Mouse (Mus musculus) heart, embryonic 14.5 days (tissue): Measurements from ENCODE around the gene Sft2d1. TPM values are rescaled to one million over a fixed set of nuclear protein-coding genes. Genes with fewer than 3 reads are reported as not detected.
"Not testable (repeated sequence)": the region's sequence is repeated elsewhere in the genome, so short reads cannot be mapped to it uniquely, and the experiment has no call there.

ENCODE experiments used
- ATAC-seq: fragments of 200-750 bp; cut with Nextera tagmentation; 2 replicates; pipeline ENCODE4 v1.8.0; 2017; ENCODE audit warnings: low read depth, moderate TSS enrichment; ENCODE audit not compliant: insufficient number of reproducible peaks, insufficient read depth, low FRiP score
- H3K27ac ChIP-seq, 2 experiments: fragments of 200-500 bp in 1 of 2; fragments of 300-500 bp in 1 of 2; sonication (generic) in 1 of 2; replicated peaks in 1 of 2; 2 replicates each; pipeline ENCODE4 v1.5.1; 2012 to 2014; ENCODE audit warnings: low read depth in 2 of 2, low read length in 2 of 2, control low read depth in 1 of 2, mild to moderate bottlenecking in 1 of 2, mixed read lengths in 1 of 2; ENCODE audit not compliant: control insufficient read depth in 1 of 2, insufficient read depth in 1 of 2
- H3K27me3 ChIP-seq: fragments of 300-500 bp; sonication (generic); 2 replicates; pipeline ENCODE4 v1.6.1; 2014; ENCODE audit warnings: mild to moderate bottlenecking, low read length, control low read depth; ENCODE audit not compliant: control insufficient read depth, insufficient read depth
- H3K36me3 ChIP-seq: fragments of 300-500 bp; sonication (generic); 2 replicates; pipeline ENCODE4 v1.6.1; 2014; ENCODE audit warnings: mild to moderate bottlenecking, control low read depth, low read length, mixed read lengths; ENCODE audit not compliant: control insufficient read depth, insufficient read depth
- H3K4me1 ChIP-seq, 2 experiments: fragments of 200-500 bp in 1 of 2; fragments of 300-500 bp in 1 of 2; sonication (generic) in 1 of 2; 2 replicates each; pipeline ENCODE4 v1.6.1; 2012 to 2014; ENCODE audit warnings: low read length in 2 of 2, control low read depth in 1 of 2, mixed read lengths in 1 of 2; ENCODE audit not compliant: control insufficient read depth in 2 of 2, insufficient read depth in 2 of 2
- H3K4me2 ChIP-seq: fragments of 300-500 bp; sonication (generic); 2 replicates; pipeline ENCODE4 v1.6.1; 2014; ENCODE audit warnings: mild to moderate bottlenecking, low read length
- H3K4me3 ChIP-seq, 2 experiments: fragments of 200-500 bp in 1 of 2; fragments of 300-500 bp in 1 of 2; sonication (generic) in 1 of 2; 2 replicates each; pipeline ENCODE4 v1.5.1; 2012 to 2014; ENCODE audit warnings: low read length in 2 of 2, mild to moderate bottlenecking in 2 of 2, control low read depth in 1 of 2, low read depth in 1 of 2, moderate library complexity in 1 of 2; ENCODE audit not compliant: control insufficient read depth in 1 of 2, insufficient read depth in 1 of 2
- H3K9ac ChIP-seq: fragments of 300-500 bp; sonication (generic); 2 replicates; pipeline ENCODE4 v1.6.1; 2014; ENCODE audit warnings: mild to moderate bottlenecking, low read length
- H3K9me3 ChIP-seq: fragments of 300-500 bp; sonication (generic); 2 replicates; pipeline ENCODE4 v1.6.1; 2016; ENCODE audit warnings: low read length, control low read depth; ENCODE audit not compliant: control insufficient read depth
- WGBS: fragments of 180-500 bp; shearing (Covaris S2); extraction: QIAGEN DNeasy Blood & Tissue Kit; methylation state at CpG from one replicate; pipeline ENCODE4 v1.1.7; 2014; 5-methylcytosine and 5-hydroxymethylcytosine counted together
- polyA plus RNA-seq: library from polyadenylated mRNA; unstranded; fragments of >200 nt; fragmentation: Nextera tagmentation; extraction: Ambion mirVana; gene quantifications from 2 replicates; pipeline ENCODE4 v1.2.1, GENCODE M21; 2014

The Sft2d1 gene
- polyA plus RNA-seq: 43.6 and 64.6 TPM in 2 replicates

- Histone ChIP-seq H3K4me1 (peaks cover 0 to 17% of the 10 kb centered on the region in 2 experiments; a peak in 3 of 4 replicates), H3K4me2 (peak within 1 kb of the TSS; percentile 76), H3K36me3 (no peaks in the 10 kb centered on the region), H3K27me3 (no peaks in the 10 kb centered on the region), H3K9me3 (no peaks in the 10 kb centered on the region), H3K4me3 (peak within 1 kb of the TSS; percentile 71 to 79), H3K9ac (peak within 1 kb of the TSS; percentile 86), H3K27ac (peak within 1 kb of the TSS; percentile 57 to 58)
- peak; percentile 87 for ATAC-seq
- under 1% methylated on average over 53 of the region's 54 CpGs for WGBS
Measured at GRCm38 (mm10) chr17:8310838-8311614, at the start of gene Sft2d1. Gene Sft2d1 (plus strand): TSS chr17:8311102.

- 11% methylated on average over 7 of the region's 7 CpGs for WGBS
- not testable (repeated sequence) for ATAC-seq, H3K9ac ChIP-seq, H3K4me1 ChIP-seq, H3K4me3 ChIP-seq, H3K36me3 ChIP-seq, H3K4me2 ChIP-seq, H3K27me3 ChIP-seq, H3K27ac ChIP-seq, H3K9me3 ChIP-seq
Measured at GRCm38 (mm10) chr17:8264638-8265037, 46.3 kb upstream of the Sft2d1 start.

DNA sequence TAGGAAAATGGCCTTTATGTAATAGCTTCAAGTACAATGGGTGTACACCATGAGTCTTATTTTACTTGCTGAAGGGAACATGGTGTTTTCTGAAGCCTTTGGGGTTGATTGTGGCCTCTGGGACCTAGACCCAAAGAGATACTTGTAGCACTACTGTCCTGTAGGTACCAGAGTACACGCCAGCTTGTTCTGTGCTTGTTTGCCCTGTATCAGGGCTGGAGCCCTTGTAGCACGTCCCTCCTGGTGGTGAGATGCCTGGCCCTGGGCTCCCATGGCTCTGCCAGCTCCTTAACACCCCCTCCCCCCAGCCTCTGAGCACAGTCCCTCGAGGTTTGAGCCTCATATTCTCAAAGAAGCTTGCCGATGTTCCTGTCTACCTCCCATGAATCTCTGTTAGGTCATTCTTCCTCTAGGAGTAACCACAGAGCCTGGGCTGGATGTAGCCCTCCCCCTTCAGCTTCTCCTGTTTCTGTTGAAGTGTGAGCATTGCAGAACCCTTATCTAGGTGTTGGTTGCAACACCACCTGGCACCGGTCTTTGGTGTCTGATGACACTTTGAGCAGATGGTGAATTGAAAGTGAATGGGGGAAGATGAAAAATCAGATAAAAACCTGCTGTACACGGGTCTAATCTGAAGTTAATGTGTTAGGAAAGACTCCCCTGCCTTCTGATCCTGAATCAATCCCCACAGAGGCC lies 38.7 kb upstream of the Sft2d1 start:
- H3K27me3 ChIP-seq: no peaks in the 10 kb centered on the region
- no peak overlapping the region for H3K9ac ChIP-seq
- no peak for ATAC-seq
- H3K4me1 ChIP-seq: peaks cover 0 to 5% of the 10 kb centered on the region in 2 experiments; a peak in 2 of 4 replicates
- no peaks in the 10 kb centered on the region for H3K9me3 ChIP-seq
- no peak overlapping the region for H3K4me2 ChIP-seq
- no peaks in the 10 kb centered on the region for H3K36me3 ChIP-seq
- no peak overlapping the region for H3K27ac ChIP-seq
- WGBS: 39% methylated on average over 6 of the region's 6 CpGs
- H3K4me3 ChIP-seq: no peak overlapping the region

DNA sequence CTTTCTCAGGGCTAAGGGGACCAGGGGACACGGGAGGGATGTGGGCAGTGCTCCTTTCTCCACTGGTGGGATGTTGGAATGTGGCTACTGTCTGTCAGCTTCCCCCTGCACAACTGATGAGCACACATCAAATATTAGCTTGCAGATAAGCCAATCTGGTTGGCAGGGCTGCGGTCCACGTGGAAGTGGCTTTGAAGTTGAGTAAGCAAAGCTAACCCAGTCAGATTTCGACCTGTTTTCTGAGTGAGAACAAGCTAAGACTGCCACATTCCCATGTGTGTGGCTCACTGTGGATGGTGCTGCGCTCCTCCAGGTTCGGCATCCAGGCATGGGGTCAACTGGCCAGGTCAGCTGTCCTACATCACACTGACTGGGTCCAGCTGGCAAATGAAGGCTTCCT lies 38.0 kb upstream of the Sft2d1 start:
- H3K4me3 ChIP-seq: no peak overlapping the region
- no peak overlapping the region for H3K9ac ChIP-seq
- no peaks in the 10 kb centered on the region for H3K9me3 ChIP-seq
- no peak for ATAC-seq
- no peaks in the 10 kb centered on the region for H3K27me3 ChIP-seq
- WGBS: 59% methylated on average over 6 of the region's 6 CpGs
- H3K4me1 ChIP-seq: peaks cover 0 to 5% of the 10 kb centered on the region in 2 experiments; a peak in 2 of 4 replicates
- no peaks in the 10 kb centered on the region for H3K36me3 ChIP-seq
- H3K4me2 ChIP-seq: no peak overlapping the region
- no peak overlapping the region for H3K27ac ChIP-seq

DNA sequence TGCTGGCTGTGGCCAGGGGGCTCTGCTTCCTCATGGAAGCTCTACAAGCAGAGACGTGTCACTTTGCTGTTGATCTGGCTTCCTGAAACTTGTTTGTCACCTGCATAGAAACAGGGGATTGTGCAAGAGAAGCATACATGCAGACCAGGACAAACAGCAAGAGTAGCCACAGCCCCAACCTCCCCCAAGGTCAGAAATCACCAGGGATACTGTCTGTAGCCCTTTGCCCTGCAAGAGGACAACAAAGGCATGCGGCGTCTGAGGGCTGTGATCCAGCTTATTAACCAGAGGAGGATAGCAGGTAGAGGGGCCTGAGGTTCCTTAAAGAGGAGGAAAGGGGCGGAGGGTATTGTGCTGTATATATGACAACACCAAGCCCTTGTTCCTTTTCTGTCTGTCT lies 34.8 kb upstream of the Sft2d1 start:
- H3K36me3 ChIP-seq: no peaks in the 10 kb centered on the region
- no peak overlapping the region for H3K9ac ChIP-seq
- no peak for ATAC-seq
- no peaks in the 10 kb centered on the region for H3K27me3 ChIP-seq
- WGBS: 66% methylated on average over 4 of the region's 4 CpGs
- peaks cover 0 to 5% of the 10 kb centered on the region in 2 experiments; a peak in 2 of 4 replicates for H3K4me1 ChIP-seq
- no peaks in the 10 kb centered on the region for H3K9me3 ChIP-seq
- no peak overlapping the region for H3K27ac ChIP-seq
- no peak overlapping the region for H3K4me2 ChIP-seq
- H3K4me3 ChIP-seq: no peak overlapping the region

DNA sequence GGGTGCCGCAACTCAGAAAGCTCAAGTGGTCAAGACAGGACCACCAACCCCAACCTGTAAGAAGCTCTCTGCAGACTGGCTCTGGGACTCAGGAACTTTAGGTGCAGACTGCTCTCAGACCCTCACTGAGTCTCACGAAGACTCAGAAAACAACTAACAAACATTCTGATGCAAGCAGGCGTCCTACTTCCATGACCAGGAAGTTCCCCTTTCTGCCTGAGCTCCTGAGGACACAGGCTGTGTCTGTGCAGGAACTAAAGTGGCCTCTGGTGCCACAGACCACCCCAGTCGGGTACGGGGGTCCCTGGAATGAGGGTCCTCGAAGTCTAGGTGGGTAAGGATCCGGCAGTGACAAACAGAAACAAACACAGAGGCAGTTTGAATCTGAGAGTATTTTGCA lies 34.2 kb upstream of the Sft2d1 start:
- Histone ChIP-seq H3K4me1 (peaks cover 0 to under 1% of the 10 kb centered on the region in 2 experiments; a peak in 1 of 4 replicates), H3K4me3 (no peak overlapping the region), H3K9me3 (no peaks in the 10 kb centered on the region), H3K4me2 (no peak overlapping the region), H3K9ac (no peak overlapping the region), H3K27ac (no peak overlapping the region), H3K27me3 (no peaks in the 10 kb centered on the region), H3K36me3 (no peaks in the 10 kb centered on the region)
- 75% methylated on average over 7 of the region's 7 CpGs for WGBS
- no peak for ATAC-seq

DNA sequence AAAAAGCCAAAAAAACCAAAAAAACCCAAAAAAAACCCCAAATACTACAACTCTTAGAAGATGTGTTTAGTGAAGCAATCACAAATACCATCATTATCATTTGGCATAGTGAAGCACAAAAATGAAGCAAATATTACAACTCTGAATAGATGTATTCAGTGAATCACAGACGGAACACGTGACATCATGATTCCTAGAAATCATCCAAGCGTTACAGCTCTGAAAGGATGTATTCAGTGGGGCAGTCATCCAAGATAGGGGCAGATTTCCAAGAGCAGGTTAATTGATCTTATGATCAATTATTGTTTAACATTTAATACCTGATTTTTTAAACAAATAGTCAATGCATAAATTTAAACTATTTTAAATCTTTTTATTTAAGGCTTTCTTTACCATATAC lies 33.6 kb upstream of the Sft2d1 start:
- no peaks in the 10 kb centered on the region for H3K36me3 ChIP-seq
- H3K4me2 ChIP-seq: no peak overlapping the region
- H3K27me3 ChIP-seq: no peaks in the 10 kb centered on the region
- H3K27ac ChIP-seq: no peak overlapping the region
- ATAC-seq: no peak
- H3K4me3 ChIP-seq: no peak overlapping the region
- 85% methylated on average over 3 of the region's 3 CpGs for WGBS
- peaks cover 0 to 2% of the 10 kb centered on the region in 2 experiments; a peak in 1 of 4 replicates for H3K4me1 ChIP-seq
- H3K9ac ChIP-seq: no peak overlapping the region
- no peaks in the 10 kb centered on the region for H3K9me3 ChIP-seq
